Mouse (Mus musculus) Patski (cell line): ENCODE measurements around the gene Gm20388. TPM values are rescaled to one million over a fixed set of nuclear protein-coding genes. Genes with fewer than 3 reads are reported as not detected.

Source experiments
- ATAC-seq: fragments of 100-300 bp; one replicate; pipeline ENCODE4 v1.8.0; 2021
- CTCF ChIA-PET: fragments of 350-600 bp; sonication (Branson Sonifier 250); formaldehyde crosslinking; loops from one replicate; lab custom pipeline; 2022; ENCODE audit warnings: inconsistent platforms; lab: Charles Lee
- POLR2A ChIA-PET: fragments of 350-600 bp; sonication (Branson Sonifier 250); formaldehyde crosslinking; loops from one replicate; lab custom pipeline; 2022; ENCODE audit warnings: antibody characterized with exemption, inconsistent platforms; lab: Charles Lee
- DNase-seq: peaks from one replicate; pipeline ENCODE4 v3.0.0-alpha.2; 2011; ENCODE audit warnings: low read depth, low spot score
- H3K27me3 ChIP-seq: fragments of 371-371 bp; one replicate; pipeline ENCODE4 v1.5.1; 2021
- CTCF ChIP-seq: fragments of 100-300 bp; IDR thresholded peaks from one replicate; pipeline ENCODE4 v1.5.1; 2021
- in situ Hi-C: fragments of 300-500 bp; cut with MboI; formaldehyde crosslinking; loops from 3 replicates; pipeline ENCODE4 v1.11.1; 2018; ENCODE audit warnings: low pct_unique_long_range_greater_than_20kb, mixed read lengths
- polyA plus RNA-seq: library from polyadenylated mRNA; unstranded; gene quantifications from one replicate; pipeline ENCODE4 v1.2.3, GENCODE M21; 2021

The Gm20388 gene
- polyA plus RNA-seq, 1 experiment from 2014 or later: 86.7 TPM

GRCm38 (mm10) chr8:120190810-120191413, 280.3 kb downstream of the Gm20388 start:
- TF ChIP-seq CTCF: no peak
- in situ Hi-C loops: no loop called here
- H3K27me3 ChIP-seq: no peaks in the 10 kb centered on the region
- DNase-seq (no peak), ATAC-seq (peak; percentile 75)
- ChIA-PET POLR2A (no interaction called here), CTCF (interaction anchor here (1.1 to 2.9 kb wide), 2 partner anchors 10 to 97 kb away, joined by 3 to 8 read pairs; no protein-coding TSS in a partner anchor)

GRCm38 (mm10) chr8:120191633-120192032, 281.0 kb downstream of the Gm20388 start:
- POLR2A ChIA-PET: interaction anchor here (0.7 kb wide), 1 partner anchor 13 kb away, joined by 3 read pairs; no protein-coding TSS in a partner anchor
- CTCF ChIA-PET: interaction anchor here (1.1 to 2.9 kb wide), 2 partner anchors 11 to 97 kb away, joined by 3 to 8 read pairs; no protein-coding TSS in a partner anchor
- ATAC-seq (no peak), DNase-seq (no peak)
- TF ChIP-seq CTCF: no peak
- no peaks in the 10 kb centered on the region for H3K27me3 ChIP-seq
- in situ Hi-C loops: no loop called here

- ATAC-seq: no peak
- POLR2A ChIA-PET: interaction anchor here (0.7 kb wide), 1 partner anchor 13 kb away, joined by 3 read pairs; no protein-coding TSS in a partner anchor
- no peak for DNase-seq
- no peaks in the 10 kb centered on the region for H3K27me3 ChIP-seq
- CTCF ChIA-PET: interaction anchor here (2.9 kb wide), 1 partner anchor 96 kb away, joined by 8 read pairs; no protein-coding TSS in a partner anchor
- in situ Hi-C loops: no loop called here
- TF ChIP-seq CTCF: no peak
These were observed 281.5 kb downstream of the Gm20388 start for GRCm38 (mm10) chr8:120192118-120192517.

- TF ChIP-seq CTCF: no peak
- no peaks in the 10 kb centered on the region for H3K27me3 ChIP-seq
- ATAC-seq: no peak
- no peak for DNase-seq
- POLR2A ChIA-PET: no interaction called here
- CTCF ChIA-PET: interaction anchor here (2.6 kb wide), 1 partner anchor 22 kb away, joined by 6 read pairs; no protein-coding TSS in a partner anchor
- in situ Hi-C loops: no loop called here
These were observed 290.7 kb downstream of the Gm20388 start for GRCm38 (mm10) chr8:120201351-120201750.

GRCm38 (mm10) chr8:120202546-120202945, 291.9 kb downstream of the Gm20388 start:
- TF ChIP-seq CTCF: no peak
- DNase-seq: no peak
- in situ Hi-C loops: no loop called here
- CTCF ChIA-PET: no interaction called here
- POLR2A ChIA-PET: no interaction called here
- no peaks in the 10 kb centered on the region for H3K27me3 ChIP-seq
- ATAC-seq: no peak

GRCm38 (mm10) chr8:120204736-120205360, 294.2 kb downstream of the Gm20388 start:
- ATAC-seq: no peak
- DNase-seq: no peak
- no peak for TF ChIP-seq CTCF
- in situ Hi-C loops: no loop called here
- ChIA-PET POLR2A (no interaction called here), CTCF (no interaction called here)
- H3K27me3 ChIP-seq: no peaks in the 10 kb centered on the region

GRCm38 (mm10) chr8:120205916-120206315, 295.3 kb downstream of the Gm20388 start:
- in situ Hi-C loops: no loop called here
- ATAC-seq (no peak), DNase-seq (no peak)
- no peak for TF ChIP-seq CTCF
- ChIA-PET POLR2A (no interaction called here), CTCF (no interaction called here)
- H3K27me3 ChIP-seq: no peaks in the 10 kb centered on the region

GRCm38 (mm10) chr8:120207364-120207763, 296.7 kb downstream of the Gm20388 start:
- ATAC-seq: no peak
- no peak for DNase-seq
- no peak for TF ChIP-seq CTCF
- in situ Hi-C loops: no loop called here
- H3K27me3 ChIP-seq: no peaks in the 10 kb centered on the region
- ChIA-PET POLR2A (no interaction called here), CTCF (no interaction called here)

GRCm38 (mm10) chr8:120208113-120208512, 297.5 kb downstream of the Gm20388 start:
- CTCF ChIA-PET: no interaction called here
- ATAC-seq: no peak
- no peak for DNase-seq
- H3K27me3 ChIP-seq: no peaks in the 10 kb centered on the region
- no peak for TF ChIP-seq CTCF
- in situ Hi-C loops: no loop called here
- POLR2A ChIA-PET: no interaction called here

GRCm38 (mm10) chr8:120211345-120211744, 300.7 kb downstream of the Gm20388 start:
- ChIA-PET CTCF (no interaction called here), POLR2A (no interaction called here)
- in situ Hi-C loops: no loop called here
- no peak for ATAC-seq
- no peak for DNase-seq
- H3K27me3 ChIP-seq: no peaks in the 10 kb centered on the region
- TF ChIP-seq CTCF: no peak

- POLR2A ChIA-PET: no interaction called here
- no peak for ATAC-seq
- DNase-seq: no peak
These were observed 302.0 kb downstream of the Gm20388 start for GRCm38 (mm10) chr8:120212596-120212995.

More at GRCm38 (mm10) chr8:120212596-120212995, 302.0 kb downstream of the Gm20388 start:
- in situ Hi-C loops: no loop called here
- CTCF ChIA-PET: interaction anchor here (1.3 kb wide), 1 partner anchor 12 kb away, joined by 3 read pairs; no protein-coding TSS in a partner anchor
- no peak for TF ChIP-seq CTCF
- no peaks in the 10 kb centered on the region for H3K27me3 ChIP-seq
